Mouse (Mus musculus): ENCODE data around the gene Nfya. TPM values are rescaled to one million over a fixed set of nuclear protein-coding genes. Genes with fewer than 3 reads are reported as not detected.

Nfya gene
- polyA plus RNA-seq, 1 experiment from 2014 or later: 8.9 TPM

GRCm38 (mm10) chr17:48427852-48428530, 18.3 kb upstream of the Nfya start:
- no peak overlapping the region for H3K4me3 ChIP-seq
- peaks cover 70% of the 10 kb centered on the region for H3K4me1 ChIP-seq (replicated peaks)
- H3K9ac ChIP-seq: 0 out of 2 replicates have a peak overlapping the region, but pooled peaks have one; percentile 20
- H3K36me3 ChIP-seq: peaks cover 12% of the 10 kb centered on the region; the same call in 1 of the 2 replicates
- H3K4me2 ChIP-seq: peak overlapping the region; percentile 63
- peak overlapping the region; percentile 80 for H3K27ac ChIP-seq
- no peaks in the 10 kb centered on the region for H3K27me3 ChIP-seq
- 44% methylated on average over 11 of the region's 11 CpGs for WGBS
- ATAC-seq (replicated peaks; ENCODE audit: insufficient number of reproducible peaks, insufficient read depth, low FRiP score, low read depth): no peak
- no peaks in the 10 kb centered on the region for H3K9me3 ChIP-seq (replicated peaks)

DNA sequence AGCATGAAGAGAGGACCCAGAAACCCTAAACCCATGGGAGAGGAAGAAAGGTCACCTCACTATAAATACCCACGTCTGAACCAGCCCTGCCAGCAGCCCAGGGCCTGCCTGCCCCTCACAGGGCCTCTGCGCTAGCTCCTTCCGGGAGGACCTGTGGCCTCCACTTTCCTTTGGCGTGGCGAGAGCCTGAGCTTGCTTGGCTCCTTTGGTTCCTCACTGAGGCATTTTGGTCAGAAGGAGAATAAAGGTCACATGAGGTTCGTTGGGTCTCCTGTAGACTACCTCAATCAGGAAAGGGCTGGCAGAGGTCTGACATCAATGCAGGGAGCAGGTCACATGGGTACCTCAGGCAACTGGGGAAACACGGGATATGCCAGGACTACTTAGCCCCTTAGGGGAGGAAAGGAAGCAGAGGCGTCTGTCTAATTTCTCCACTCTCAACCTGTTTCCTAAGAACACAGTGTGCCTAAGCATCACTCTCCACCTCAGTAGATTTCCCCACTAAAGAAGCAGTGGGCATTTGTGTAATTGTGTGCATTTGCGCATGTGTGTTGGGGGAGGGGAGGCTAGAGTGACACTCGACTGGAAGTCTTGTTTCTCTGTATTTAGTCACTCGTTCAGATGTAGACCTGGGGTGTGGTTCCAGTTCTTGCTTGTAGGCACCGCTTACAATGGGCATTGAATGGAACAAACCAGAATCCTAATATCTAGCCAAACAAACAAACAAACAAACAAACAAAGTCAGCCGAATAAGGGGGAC, 17.5 kb upstream of the Nfya start:
- H3K4me2 ChIP-seq: peak overlapping the region; percentile 46
- peaks cover 20% of the 10 kb centered on the region; the same call in 1 of the 2 replicates for H3K36me3 ChIP-seq
- no peak for ATAC-seq (replicated peaks; ENCODE audit: insufficient number of reproducible peaks, insufficient read depth, low FRiP score, low read depth)
- H3K9me3 ChIP-seq (replicated peaks): no peaks in the 10 kb centered on the region
- peak overlapping the region; percentile 10 for H3K4me3 ChIP-seq
- 38% methylated on average over 13 of the region's 13 CpGs for WGBS
- H3K27ac ChIP-seq: peak overlapping the region; percentile 80
- H3K27me3 ChIP-seq: no peaks in the 10 kb centered on the region
- H3K9ac ChIP-seq: 0 out of 2 replicates have a peak overlapping the region, but pooled peaks have one; percentile 22
- H3K4me1 ChIP-seq (replicated peaks): peaks cover 63% of the 10 kb centered on the region

- Histone ChIP-seq H3K4me2 (peak overlapping the region; percentile 46), H3K9ac (0 out of 2 replicates have a peak overlapping the region, but pooled peaks have one; percentile 17), H3K27me3 (no peaks in the 10 kb centered on the region), H3K9me3 (replicated peaks) (no peaks in the 10 kb centered on the region), H3K36me3 (peaks cover 31% of the 10 kb centered on the region; the same call in 1 of the 2 replicates), H3K4me1 (replicated peaks) (peaks cover 61% of the 10 kb centered on the region), H3K27ac (peak overlapping the region; percentile 80), H3K4me3 (peak overlapping the region; percentile 21; the same call in 1 of the 2 replicates)
- no peak; the same call in 1 of the 2 replicates for ATAC-seq (replicated peaks; ENCODE audit: insufficient number of reproducible peaks, insufficient read depth, low FRiP score, low read depth)
- WGBS: 20% methylated on average over 9 of the region's 9 CpGs
These were observed 16.3 kb upstream of the Nfya start for GRCm38 (mm10) chr17:48425823-48426612.

DNA sequence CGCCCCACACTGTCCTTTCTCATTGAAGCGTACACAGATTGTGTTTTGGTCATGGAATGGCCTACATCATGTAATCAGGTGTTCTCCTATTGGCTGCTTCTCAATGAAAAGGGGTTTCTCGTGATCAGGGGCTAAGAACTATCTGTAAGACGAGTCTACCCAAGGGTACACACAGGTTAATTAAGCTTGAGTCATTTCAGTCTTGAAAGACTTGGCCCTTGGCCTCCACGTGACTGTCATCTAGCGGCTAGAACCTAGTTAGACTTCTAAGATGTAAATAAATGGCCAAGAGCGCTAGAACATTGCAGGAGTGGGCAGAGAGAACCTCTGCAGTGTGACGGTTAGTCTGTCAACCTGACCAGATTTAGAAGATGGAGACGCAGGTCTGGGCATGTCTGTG, 14.5 kb upstream of the Nfya start:
- 85% methylated on average over 9 of the region's 9 CpGs for WGBS
- Histone ChIP-seq H3K27me3 (no peaks in the 10 kb centered on the region), H3K9me3 (replicated peaks) (no peaks in the 10 kb centered on the region), H3K27ac (no peak overlapping the region), H3K9ac (no peak overlapping the region), H3K4me3 (no peak overlapping the region), H3K4me2 (no peak overlapping the region), H3K36me3 (peaks cover 46% of the 10 kb centered on the region), H3K4me1 (replicated peaks) (peaks cover 46% of the 10 kb centered on the region)
- ATAC-seq (replicated peaks; ENCODE audit: insufficient number of reproducible peaks, insufficient read depth, low FRiP score, low read depth): no peak

GRCm38 (mm10) chr17:48419571-48419970, 9.9 kb upstream of the Nfya start:
- peaks cover 67% of the 10 kb centered on the region for H3K36me3 ChIP-seq
- H3K9me3 ChIP-seq (replicated peaks): no peaks in the 10 kb centered on the region
- no peak overlapping the region for H3K4me2 ChIP-seq
- H3K27ac ChIP-seq: no peak overlapping the region
- no peak overlapping the region for H3K4me3 ChIP-seq
- WGBS: 66% methylated on average over 2 of the region's 2 CpGs
- no peak for ATAC-seq (replicated peaks; ENCODE audit: insufficient number of reproducible peaks, insufficient read depth, low FRiP score, low read depth)
- no peak overlapping the region for H3K9ac ChIP-seq
- no peaks in the 10 kb centered on the region for H3K27me3 ChIP-seq
- H3K4me1 ChIP-seq (replicated peaks): peaks cover 30% of the 10 kb centered on the region

- no peaks in the 10 kb centered on the region for H3K27me3 ChIP-seq
- no peak overlapping the region for H3K9ac ChIP-seq
- H3K36me3 ChIP-seq: peaks cover 64% of the 10 kb centered on the region
- H3K9me3 ChIP-seq (replicated peaks): no peaks in the 10 kb centered on the region
- H3K4me2 ChIP-seq: 0 out of 2 replicates have a peak overlapping the region, but pooled peaks have one; percentile 24
- no peak for ATAC-seq (replicated peaks; ENCODE audit: insufficient number of reproducible peaks, insufficient read depth, low FRiP score, low read depth)
- peak overlapping the region; percentile 47 for H3K27ac ChIP-seq
- peaks cover 27% of the 10 kb centered on the region for H3K4me1 ChIP-seq (replicated peaks)
- WGBS: 55% methylated on average over 1 of the region's 1 CpGs
- no peak overlapping the region for H3K4me3 ChIP-seq
These were observed 9.1 kb upstream of the Nfya start for GRCm38 (mm10) chr17:48418781-48419180.

- Histone ChIP-seq H3K4me2 (peak overlapping the region; percentile 24; the same call in 1 of the 2 replicates), H3K9me3 (replicated peaks) (no peaks in the 10 kb centered on the region), H3K36me3 (peaks cover 61% of the 10 kb centered on the region), H3K27ac (peak overlapping the region; percentile 47), H3K27me3 (no peaks in the 10 kb centered on the region), H3K4me1 (replicated peaks) (peaks cover 27% of the 10 kb centered on the region), H3K4me3 (no peak overlapping the region), H3K9ac (no peak overlapping the region)
- 34% methylated on average over 7 of the region's 7 CpGs for WGBS
- ATAC-seq (replicated peaks; ENCODE audit: insufficient number of reproducible peaks, insufficient read depth, low FRiP score, low read depth): no peak; the same call in 1 of the 2 replicates
These were observed 8.5 kb upstream of the Nfya start for GRCm38 (mm10) chr17:48418174-48418573.

- H3K27ac ChIP-seq: peak overlapping the region; percentile 47
- H3K27me3 ChIP-seq: no peaks in the 10 kb centered on the region
- WGBS: 63% methylated on average over 6 of the region's 6 CpGs
- no peak overlapping the region for H3K4me2 ChIP-seq
- peaks cover 57% of the 10 kb centered on the region for H3K36me3 ChIP-seq
- ATAC-seq (replicated peaks; ENCODE audit: insufficient number of reproducible peaks, insufficient read depth, low FRiP score, low read depth): no peak
- H3K4me1 ChIP-seq (replicated peaks): peaks cover 27% of the 10 kb centered on the region
- no peak overlapping the region for H3K9ac ChIP-seq
- H3K4me3 ChIP-seq: no peak overlapping the region
- no peaks in the 10 kb centered on the region for H3K9me3 ChIP-seq (replicated peaks)
These were observed 7.8 kb upstream of the Nfya start for GRCm38 (mm10) chr17:48417521-48417920.

DNA sequence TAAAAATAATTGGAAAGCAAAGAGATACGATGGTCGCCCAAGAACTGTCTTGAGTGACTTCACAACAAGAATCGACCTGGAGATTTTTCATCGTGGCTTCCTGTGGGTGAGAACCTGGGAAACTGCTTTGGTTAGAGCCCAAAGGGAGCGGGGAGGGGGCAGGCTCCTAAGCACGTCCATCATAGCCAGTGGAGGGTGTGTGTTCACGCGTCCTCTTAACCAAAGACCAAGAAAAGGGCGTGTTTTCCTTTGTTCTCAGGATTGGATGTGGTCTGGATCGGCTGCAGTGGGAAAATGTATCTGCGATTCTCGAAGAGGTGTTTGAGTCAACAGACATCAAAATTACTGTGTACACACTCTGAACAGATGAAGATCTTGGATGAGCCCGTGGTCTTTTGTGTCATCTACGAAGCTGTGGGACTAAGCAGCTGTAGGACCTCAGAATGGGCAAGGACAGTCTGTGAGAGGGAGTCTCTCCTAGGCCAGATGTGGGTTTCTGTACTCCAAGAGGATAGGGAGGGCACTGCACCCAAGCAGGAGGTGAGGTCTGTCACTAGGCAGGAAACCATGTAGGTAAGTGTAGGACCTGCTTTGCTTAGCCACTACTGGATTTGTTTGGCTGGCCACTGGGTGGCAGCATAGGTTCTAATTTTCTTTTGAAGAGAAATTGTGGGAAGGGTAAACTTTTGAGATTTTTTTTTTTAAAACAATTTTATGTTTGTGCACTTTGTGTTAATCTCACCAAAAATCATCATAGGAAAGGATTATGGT, 6.9 kb upstream of the Nfya start:
- Histone ChIP-seq H3K36me3 (peaks cover 54% of the 10 kb centered on the region), H3K4me3 (no peak overlapping the region), H3K27ac (peak overlapping the region; percentile 59), H3K4me1 (replicated peaks) (peaks cover 32% of the 10 kb centered on the region), H3K27me3 (no peaks in the 10 kb centered on the region), H3K4me2 (no peak overlapping the region), H3K9me3 (replicated peaks) (no peaks in the 10 kb centered on the region), H3K9ac (no peak overlapping the region)
- WGBS: 80% methylated on average over 14 of the region's 14 CpGs
- ATAC-seq (replicated peaks; ENCODE audit: insufficient number of reproducible peaks, insufficient read depth, low FRiP score, low read depth): no peak

GRCm38 (mm10) chr17:48416011-48416410, 6.3 kb upstream of the Nfya start:
- Histone ChIP-seq H3K9me3 (replicated peaks) (no peaks in the 10 kb centered on the region), H3K9ac (no peak overlapping the region), H3K27ac (peak overlapping the region; percentile 59), H3K4me1 (replicated peaks) (peaks cover 38% of the 10 kb centered on the region), H3K36me3 (peaks cover 48% of the 10 kb centered on the region), H3K27me3 (no peaks in the 10 kb centered on the region), H3K4me2 (no peak overlapping the region), H3K4me3 (no peak overlapping the region)
- ATAC-seq (replicated peaks; ENCODE audit: insufficient number of reproducible peaks, insufficient read depth, low FRiP score, low read depth): no peak
- 61% methylated on average over 7 of the region's 7 CpGs for WGBS
